Mouse (Mus musculus): ENCODE measurements around the gene Sh2b3.

Gene Sh2b3

DNA sequence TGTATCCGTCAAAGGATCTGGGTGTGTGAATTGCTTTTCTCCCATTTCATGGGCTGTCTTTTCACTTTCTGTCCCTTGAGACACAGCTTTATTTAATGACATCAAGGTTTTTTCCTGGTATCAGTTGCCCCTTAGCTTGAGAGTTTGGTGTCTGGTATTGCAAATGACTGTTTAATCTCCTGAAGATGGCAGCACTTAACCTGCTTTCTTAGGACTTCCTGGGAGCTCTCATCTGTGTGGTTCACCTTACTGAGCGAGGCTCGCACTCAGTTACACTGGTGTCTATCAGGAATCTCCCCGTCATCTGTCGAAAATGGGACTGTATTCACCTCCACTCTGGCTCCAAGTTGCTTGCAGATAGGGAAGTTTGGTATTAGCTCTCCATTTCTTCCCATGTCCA lies 46.4 kb downstream of the Sh2b3 start:
- DNase-seq (ENCODE audit: low spot score in 2 of 2): no peak

- DNase-seq (ENCODE audit: low spot score in 2 of 2): no peak
These were observed 53.5 kb downstream of the Sh2b3 start for GRCm38 (mm10) chr5:121783862-121784500.

GRCm38 (mm10) chr5:121782467-121782866 lies 55.0 kb downstream of the Sh2b3 start:
- DNase-seq (ENCODE audit: low spot score in 2 of 2): no peak

DNA sequence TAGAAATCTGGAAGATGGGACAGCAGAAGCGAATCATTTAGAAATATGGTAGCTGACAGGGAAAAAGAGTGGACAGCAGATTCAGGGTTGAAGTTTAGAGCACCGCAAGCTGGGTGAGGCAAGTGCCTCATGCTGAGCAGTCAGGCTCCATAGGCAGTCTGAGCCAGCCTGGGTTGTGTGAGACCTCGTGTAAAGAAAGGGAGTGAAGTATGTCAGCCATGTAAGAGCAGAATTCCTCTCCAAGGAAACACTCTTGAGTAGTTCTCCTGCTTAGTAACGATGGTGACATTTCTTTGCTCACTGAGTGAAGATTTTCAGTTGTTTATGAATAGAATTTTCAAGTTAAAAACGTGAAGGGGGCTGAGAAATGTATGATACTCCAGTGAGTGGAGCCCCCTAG lies 57.3 kb downstream of the Sh2b3 start:
- no peak for DNase-seq (ENCODE audit: low spot score in 2 of 2)

DNA sequence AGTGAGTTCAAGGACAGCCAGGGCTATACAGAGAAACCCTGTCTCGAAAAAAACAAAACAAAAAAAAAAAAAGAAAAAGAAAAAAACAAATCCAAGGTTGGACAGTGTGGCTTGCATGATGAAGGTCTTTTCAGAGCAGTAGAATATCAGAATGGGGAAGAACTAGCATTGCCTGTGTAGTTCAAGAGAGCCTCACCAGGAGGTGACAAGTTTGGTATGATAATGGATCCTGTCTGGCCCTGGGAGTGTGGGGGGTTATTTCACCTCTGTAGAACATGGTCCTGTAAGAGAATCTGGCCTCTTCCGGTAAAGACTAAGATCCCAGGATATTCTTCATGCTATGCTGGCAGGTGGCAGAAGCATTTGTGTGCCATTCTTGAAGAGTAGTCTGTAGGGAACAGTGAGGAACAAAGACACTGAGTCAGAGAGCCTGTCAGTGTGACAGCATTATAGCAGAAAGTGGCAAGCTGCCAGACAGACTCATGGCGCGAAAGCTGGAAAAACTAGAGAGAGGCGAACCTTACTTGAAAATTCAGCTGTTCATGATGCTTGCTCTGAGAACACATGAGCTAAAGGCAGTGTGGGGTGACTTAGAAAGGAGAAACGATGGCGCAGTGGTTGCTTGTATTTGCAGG lies 58.8 kb downstream of the Sh2b3 start:
- no peak for DNase-seq (ENCODE audit: low spot score in 2 of 2)

- no peak for DNase-seq (ENCODE audit: low spot score in 2 of 2)
These were observed 65.8 kb downstream of the Sh2b3 start for GRCm38 (mm10) chr5:121771611-121772010.

GRCm38 (mm10) chr5:121769827-121770226 lies 67.6 kb downstream of the Sh2b3 start:
- no peak for DNase-seq (ENCODE audit: low spot score in 2 of 2)

DNA sequence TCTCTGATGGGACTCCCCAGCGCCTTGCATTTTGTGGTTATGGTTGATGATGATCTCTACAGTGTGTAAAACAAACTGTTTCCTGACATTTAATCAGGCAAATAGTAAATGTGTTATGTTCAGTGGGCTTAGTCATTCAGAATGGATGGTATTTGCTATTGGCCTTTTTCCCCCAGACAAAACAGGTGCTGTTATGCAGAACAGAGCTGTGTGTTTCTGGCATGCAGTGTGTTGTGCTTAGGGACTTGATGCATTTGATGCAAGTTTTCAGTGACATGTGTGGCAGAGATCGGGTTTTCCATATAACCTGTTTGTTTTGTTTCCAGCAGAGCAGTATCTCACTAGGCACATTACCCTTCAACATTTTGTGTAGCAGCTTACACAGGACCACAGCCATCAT lies 69.9 kb downstream of the Sh2b3 start:
- DNase-seq (ENCODE audit: low spot score in 2 of 2): no peak

DNA sequence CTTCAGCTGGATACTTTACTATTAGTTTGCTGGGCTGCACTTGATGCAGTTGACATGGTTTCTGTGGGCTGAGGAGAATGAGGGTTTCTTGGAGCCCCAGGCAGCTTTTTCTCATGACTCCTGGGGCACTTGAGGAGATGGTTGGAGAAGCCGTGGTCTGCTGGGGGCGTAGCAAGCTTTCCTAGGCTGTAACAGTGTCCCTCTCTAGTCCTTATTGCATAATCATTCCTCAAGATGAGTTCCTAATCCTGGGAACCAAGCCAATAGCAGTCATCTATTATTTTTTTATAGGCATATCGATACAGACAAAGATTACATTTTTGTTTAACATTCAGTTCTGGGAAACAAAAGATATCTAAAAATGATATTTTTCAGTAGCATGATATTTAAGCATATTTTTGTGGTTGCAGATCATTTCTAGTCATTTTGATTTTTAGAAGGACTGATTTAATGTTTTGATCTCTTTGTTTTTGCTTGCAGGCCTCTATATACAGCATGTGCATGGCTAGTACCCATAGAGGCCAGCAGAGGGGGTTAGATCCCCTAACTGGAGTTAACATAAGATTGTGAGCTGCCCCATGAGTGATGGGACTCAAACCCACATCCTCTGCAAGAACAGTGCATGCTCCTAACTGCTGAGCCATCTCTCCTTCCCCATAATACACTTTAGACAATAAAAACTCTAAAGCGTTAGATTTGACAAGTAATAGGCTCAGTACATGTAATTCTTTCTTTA lies 71.2 kb downstream of the Sh2b3 start:
- no peak for DNase-seq (ENCODE audit: low spot score in 2 of 2)
